Mouse (Mus musculus): ENCODE measurements around the gene Tnpo2. TPM values are rescaled to one million over a fixed set of nuclear protein-coding genes. Genes with fewer than 3 reads are reported as not detected.

Tnpo2 gene
- polyA plus RNA-seq, 1 experiment from 2014 or later = 28.1 TPM

- no peak for ATAC-seq
- peaks cover 22% of the 10 kb centered on the region for H3K4me1 ChIP-seq (replicated peaks)
- no peaks in the 10 kb centered on the region for H3K9me3 ChIP-seq
- peak overlapping the region; percentile 9; the same call in 1 of the 2 replicates for H3K4me3 ChIP-seq (replicated peaks)
- H3K27ac ChIP-seq = no peak overlapping the region
- peaks cover 12% of the 10 kb centered on the region; the same call in 1 of the 2 replicates for H3K36me3 ChIP-seq
- H3K4me2 ChIP-seq (replicated peaks) = peak overlapping the region; percentile 82
- H3K9ac ChIP-seq = peak overlapping the region; percentile 99; the same call in 1 of the 2 replicates
- WGBS = 72% methylated on average over 14 of the region's 14 CpGs
- no peaks in the 10 kb centered on the region for H3K27me3 ChIP-seq (replicated peaks)
Measured at GRCm38 (mm10) chr8:85029271-85029670, 7.4 kb upstream of the Tnpo2 start.

DNA sequence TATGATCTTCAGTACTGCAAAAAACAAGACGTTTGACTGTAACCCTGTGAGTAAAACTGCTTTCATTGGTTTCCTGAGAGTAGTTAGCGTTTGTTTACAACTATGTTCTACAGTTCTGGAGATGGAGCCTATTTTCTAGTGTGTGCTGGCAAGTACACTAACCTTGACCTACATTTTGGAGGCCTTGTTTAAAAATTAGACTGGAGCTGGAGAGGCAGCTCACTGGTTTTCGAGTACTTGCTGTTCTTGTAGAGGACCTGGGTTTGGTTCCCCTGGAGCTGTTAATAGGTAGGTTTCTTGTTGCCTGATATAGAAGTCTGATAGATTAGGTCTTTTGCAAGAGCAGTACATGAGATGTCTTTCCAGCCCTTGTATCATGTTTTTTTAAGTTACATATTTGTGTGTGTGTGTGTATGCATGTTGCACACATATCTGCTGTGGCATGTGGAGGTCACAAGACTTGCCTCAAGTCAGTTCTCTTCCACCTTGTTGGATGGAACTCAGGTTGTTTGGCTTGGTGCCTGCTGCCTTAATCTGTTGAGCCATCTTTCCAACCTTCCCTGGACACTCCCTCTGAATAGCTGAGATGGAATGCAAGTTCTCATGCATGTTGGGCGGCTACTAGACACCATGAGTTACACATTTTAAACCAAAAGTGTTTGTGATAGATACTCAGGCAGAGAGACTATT is 3.9 kb upstream of the Tnpo2 start:
- no peak overlapping the region for H3K27ac ChIP-seq
- H3K4me2 ChIP-seq (replicated peaks) = no peak overlapping the region
- peaks cover 12% of the 10 kb centered on the region; the same call in 1 of the 2 replicates for H3K36me3 ChIP-seq
- WGBS = 78% methylated on average over 4 of the region's 4 CpGs
- H3K4me1 ChIP-seq (replicated peaks) = peaks cover 20% of the 10 kb centered on the region
- no peak overlapping the region for H3K9ac ChIP-seq
- no peak for ATAC-seq
- H3K9me3 ChIP-seq = no peaks in the 10 kb centered on the region
- no peaks in the 10 kb centered on the region for H3K27me3 ChIP-seq (replicated peaks)
- no peak overlapping the region for H3K4me3 ChIP-seq (replicated peaks)

GRCm38 (mm10) chr8:85033867-85034266 is 2.8 kb upstream of the Tnpo2 start:
- H3K9ac ChIP-seq = no peak overlapping the region
- H3K4me1 ChIP-seq (replicated peaks) = peaks cover 11% of the 10 kb centered on the region
- whole genome bisulfite sequencing = 57% methylated on average over 1 of the region's 1 CpGs
- H3K27ac ChIP-seq = no peak overlapping the region
- H3K27me3 ChIP-seq (replicated peaks) = no peaks in the 10 kb centered on the region
- H3K36me3 ChIP-seq = peaks cover 12% of the 10 kb centered on the region; the same call in 1 of the 2 replicates
- H3K4me2 ChIP-seq (replicated peaks) = no peak overlapping the region
- no peak overlapping the region for H3K4me3 ChIP-seq (replicated peaks)
- ATAC-seq = no peak
- no peaks in the 10 kb centered on the region for H3K9me3 ChIP-seq

- no peaks in the 10 kb centered on the region for H3K27me3 ChIP-seq (replicated peaks)
- H3K9ac ChIP-seq = 0 out of 2 replicates have a peak overlapping the region, but pooled peaks have one; percentile 67
- WGBS = 3% methylated on average over 13 of the region's 13 CpGs
- peaks cover 8% of the 10 kb centered on the region; the same call in 1 of the 2 replicates for H3K36me3 ChIP-seq
- ATAC-seq = no peak
- H3K27ac ChIP-seq = peak overlapping the region; percentile 100
- peak overlapping the region; percentile 81 for H3K4me2 ChIP-seq (replicated peaks)
- H3K4me1 ChIP-seq (replicated peaks) = peaks cover 10% of the 10 kb centered on the region; the same call in 1 of the 2 replicates
- no peaks in the 10 kb centered on the region for H3K9me3 ChIP-seq
- H3K4me3 ChIP-seq (replicated peaks) = peak overlapping the region; percentile 85
Measured at GRCm38 (mm10) chr8:85034764-85035163, 2.0 kb upstream of the Tnpo2 start.

GRCm38 (mm10) chr8:85035165-85035727 is 1.5 kb upstream of the Tnpo2 start:
- peak overlapping the region; percentile 100 for H3K27ac ChIP-seq
- ATAC-seq = no peak
- H3K4me2 ChIP-seq (replicated peaks) = peak overlapping the region; percentile 81
- peaks cover 13% of the 10 kb centered on the region; the same call in 1 of the 2 replicates for H3K4me1 ChIP-seq (replicated peaks)
- WGBS = 4% methylated on average over 12 of the region's 12 CpGs
- peak overlapping the region; percentile 67 for H3K9ac ChIP-seq
- H3K4me3 ChIP-seq (replicated peaks) = peak overlapping the region; percentile 85
- peaks cover 7% of the 10 kb centered on the region; the same call in 1 of the 2 replicates for H3K36me3 ChIP-seq
- no peaks in the 10 kb centered on the region for H3K9me3 ChIP-seq
- no peaks in the 10 kb centered on the region for H3K27me3 ChIP-seq (replicated peaks)

DNA sequence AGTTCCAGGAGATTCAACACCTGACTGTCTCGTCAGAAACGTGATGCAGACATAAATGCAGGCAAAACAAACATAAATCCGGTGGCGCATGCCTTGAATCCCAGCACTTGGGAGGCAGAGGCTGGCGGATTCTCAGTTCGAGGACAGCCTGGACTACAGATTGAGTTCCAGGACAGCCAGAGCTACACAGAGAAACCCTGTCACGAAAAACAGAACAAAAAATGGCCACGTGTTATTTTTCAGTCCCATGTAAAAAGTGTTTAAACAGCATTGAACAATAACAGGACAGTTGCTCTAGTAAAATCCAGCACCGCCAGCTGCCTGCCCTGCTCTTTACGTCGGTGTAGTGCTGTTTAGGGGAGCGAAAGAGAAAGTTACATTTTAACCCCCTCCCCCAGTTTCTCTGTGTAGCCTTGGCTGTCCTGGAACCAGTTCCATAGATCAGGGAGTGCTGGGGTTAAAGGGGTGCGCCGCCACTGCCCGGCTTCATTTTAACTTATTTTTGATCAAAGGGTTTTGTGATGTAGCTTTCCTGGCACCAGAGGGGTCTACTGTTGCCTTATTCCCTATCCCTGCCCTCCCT is 896 bp upstream of the Tnpo2 start:
- peak; percentile 16 for ATAC-seq

DNA sequence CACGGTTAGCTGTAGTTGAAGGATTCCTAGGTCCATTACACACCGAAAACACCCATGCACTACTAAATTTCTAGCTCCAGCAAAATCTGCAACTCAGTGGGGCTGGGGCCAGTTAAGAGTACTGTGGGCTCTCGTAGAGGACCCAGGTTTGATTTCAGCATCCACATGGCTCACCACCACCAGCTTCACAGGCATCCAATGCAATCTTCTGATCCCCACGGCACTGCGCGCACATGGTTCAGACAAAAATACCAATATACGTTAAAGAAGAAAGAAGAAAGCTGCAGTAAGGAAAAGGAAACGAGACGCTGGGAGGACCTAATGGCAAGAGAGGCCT is 366 bp upstream of the Tnpo2 start:
- peak overlapping the region; percentile 67 for H3K9ac ChIP-seq
- H3K36me3 ChIP-seq = 0 out of 2 replicates have a peak, but pooled peaks cover 8% of the 10 kb centered on the region
- H3K9me3 ChIP-seq = no peaks in the 10 kb centered on the region
- under 1% methylated on average over 9 of the region's 9 CpGs for WGBS
- peak overlapping the region; percentile 81 for H3K4me2 ChIP-seq (replicated peaks)
- peak; percentile 29; the same call in 1 of the 2 replicates for ATAC-seq
- H3K4me1 ChIP-seq (replicated peaks) = peaks cover 13% of the 10 kb centered on the region; the same call in 1 of the 2 replicates
- H3K4me3 ChIP-seq (replicated peaks) = peak overlapping the region; percentile 85
- H3K27me3 ChIP-seq (replicated peaks) = no peaks in the 10 kb centered on the region
- peak overlapping the region; percentile 100 for H3K27ac ChIP-seq

More for the DNA sequence above, 896 bp upstream of the Tnpo2 start:
- Histone ChIP-seq H3K36me3 (0 out of 2 replicates have a peak, but pooled peaks cover 8% of the 10 kb centered on the region), H3K9me3 (no peaks in the 10 kb centered on the region), H3K27me3 (replicated peaks) (no peaks in the 10 kb centered on the region), H3K4me3 (replicated peaks) (peak overlapping the region; percentile 85), H3K4me2 (replicated peaks) (peak overlapping the region; percentile 81), H3K4me1 (replicated peaks) (peaks cover 13% of the 10 kb centered on the region; the same call in 1 of the 2 replicates), H3K9ac (peak overlapping the region; percentile 67), H3K27ac (peak overlapping the region; percentile 100)
- WGBS = under 1% methylated on average over 15 of the region's 15 CpGs

DNA sequence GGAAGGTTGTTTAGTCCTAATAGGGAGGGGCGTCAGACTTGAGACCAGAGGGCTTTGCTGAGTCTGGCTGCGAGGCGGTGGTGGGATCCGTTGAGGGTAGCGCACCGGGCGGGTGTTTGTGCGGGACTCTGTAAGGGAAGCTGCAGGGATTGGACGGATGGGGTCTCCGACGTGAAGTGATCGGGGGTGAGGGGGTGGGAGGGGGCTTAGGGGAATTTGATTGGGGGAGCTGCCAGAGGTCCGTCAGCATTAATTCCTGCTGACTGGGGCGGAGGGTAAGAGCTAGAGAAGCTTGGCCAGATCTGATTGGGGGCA is 608 bp downstream of the Tnpo2 start:
- WGBS = under 1% methylated on average over 13 of the region's 14 CpGs
- peak overlapping the region; percentile 88 for H3K4me2 ChIP-seq (replicated peaks)
- peak overlapping the region; percentile 94 for H3K9ac ChIP-seq
- H3K27ac ChIP-seq = peak overlapping the region; percentile 100
- 0 out of 2 replicates have a peak, but pooled peaks cover 8% of the 10 kb centered on the region for H3K36me3 ChIP-seq
- ATAC-seq = peak; percentile 37
- H3K9me3 ChIP-seq = no peaks in the 10 kb centered on the region
- H3K4me1 ChIP-seq (replicated peaks) = peaks cover 13% of the 10 kb centered on the region; the same call in 1 of the 2 replicates
- H3K27me3 ChIP-seq (replicated peaks) = no peaks in the 10 kb centered on the region
- H3K4me3 ChIP-seq (replicated peaks) = peak overlapping the region; percentile 85

GRCm38 (mm10) chr8:85037681-85038531 is 1.2 kb downstream of the Tnpo2 start:
- no peaks in the 10 kb centered on the region for H3K27me3 ChIP-seq (replicated peaks)
- peak overlapping the region; percentile 100 for H3K27ac ChIP-seq
- peak overlapping the region; percentile 88 for H3K4me2 ChIP-seq (replicated peaks)
- H3K36me3 ChIP-seq = 0 out of 2 replicates have a peak, but pooled peaks cover 8% of the 10 kb centered on the region
- ATAC-seq = peak; percentile 27
- H3K4me3 ChIP-seq (replicated peaks) = peak overlapping the region; percentile 85
- H3K4me1 ChIP-seq (replicated peaks) = peaks cover 13% of the 10 kb centered on the region; the same call in 1 of the 2 replicates
- under 1% methylated on average over 57 of the region's 57 CpGs for WGBS
- no peaks in the 10 kb centered on the region for H3K9me3 ChIP-seq
- peak overlapping the region; percentile 94 for H3K9ac ChIP-seq

- 92% methylated on average over 6 of the region's 6 CpGs for WGBS
- Histone ChIP-seq H3K9ac (no peak overlapping the region), H3K4me1 (replicated peaks) (0 out of 2 replicates have a peak, but pooled peaks cover 6% of the 10 kb centered on the region), H3K4me2 (replicated peaks) (no peak overlapping the region), H3K27me3 (replicated peaks) (no peaks in the 10 kb centered on the region), H3K27ac (no peak overlapping the region), H3K9me3 (no peaks in the 10 kb centered on the region), H3K4me3 (replicated peaks) (no peak overlapping the region), H3K36me3 (peaks cover 45% of the 10 kb centered on the region)
- ATAC-seq = no peak
Measured at GRCm38 (mm10) chr8:85043619-85044018, 6.9 kb downstream of the Tnpo2 start.

GRCm38 (mm10) chr8:85057367-85057766 is 20.7 kb downstream of the Tnpo2 start:
- WGBS = 78% methylated on average over 7 of the region's 7 CpGs

More at GRCm38 (mm10) chr8:85057367-85057766, 20.7 kb downstream of the Tnpo2 start:
- H3K4me1 ChIP-seq (replicated peaks) = 0 out of 2 replicates have a peak, but pooled peaks cover 11% of the 10 kb centered on the region
- H3K27ac ChIP-seq = no peak overlapping the region
- ATAC-seq = no peak
- H3K9ac ChIP-seq = no peak overlapping the region
- no peaks in the 10 kb centered on the region for H3K27me3 ChIP-seq (replicated peaks)
- no peak overlapping the region for H3K4me2 ChIP-seq (replicated peaks)
- H3K4me3 ChIP-seq (replicated peaks) = no peak overlapping the region
- peaks cover 39% of the 10 kb centered on the region for H3K36me3 ChIP-seq
- no peaks in the 10 kb centered on the region for H3K9me3 ChIP-seq
